Mouse (Mus musculus) gastrocnemius, postnatal 4 days (tissue): ENCODE measurements at regions not wholly inside any gene's neighbourhood (a gene's known extent, or its start where the extent isn't known, plus 50 kb on each side); places are given as distances from the start of the nearest gene placed in this dataset.

ENCODE experiments used
- DNase-seq, 2 experiments: peaks; one replicate each; pipeline ENCODE4 v3.0.0; 2021 to 2022; ENCODE audit warnings: low spot score in 2 of 2, mixed read lengths in 2 of 2

DNA sequence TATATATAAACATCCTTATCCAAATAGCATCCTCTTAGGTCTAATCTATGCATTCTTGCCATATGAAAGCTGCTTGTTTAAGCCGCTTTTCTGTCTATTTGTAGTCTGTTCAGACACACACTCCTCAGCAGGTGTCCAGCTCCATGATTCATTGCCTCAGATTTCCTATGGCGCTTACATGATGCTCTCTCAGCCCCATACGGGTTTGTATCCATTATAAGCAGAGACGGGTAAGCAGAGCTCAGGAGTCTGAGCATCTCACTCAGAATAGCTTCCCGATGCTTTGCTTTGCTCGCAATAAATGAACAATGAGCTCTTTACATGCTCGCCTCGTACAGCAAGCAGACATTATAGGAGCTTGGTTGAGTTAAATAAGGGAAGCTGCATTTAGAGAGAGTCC, 521.3 kb upstream of the Ptbp2 start:
- DNase-seq = no peak
